Mouse (Mus musculus) megakaryocyte, embryonic 14.5 days (primary cell): ENCODE measurements around the gene Exoc7. TPM values are rescaled to one million over a fixed set of nuclear protein-coding genes. Genes with fewer than 3 reads are reported as not detected.
"Not testable (repeated sequence)": the region's sequence is repeated elsewhere in the genome, so short reads cannot be mapped to it uniquely, and the experiment has no call there.

Experiments
- H3K27me3 ChIP-seq: replicated peaks from 2 replicates; pipeline ENCODE3; 2012; ENCODE audit warnings: inconsistent platforms
- H3K36me3 ChIP-seq: replicated peaks from 2 replicates; pipeline ENCODE3; 2012; ENCODE audit warnings: low read length, inconsistent platforms, mixed read lengths
- H3K4me1 ChIP-seq: 2 replicates; pipeline ENCODE4 v1.6.1; 2012; ENCODE audit warnings: inconsistent platforms
- H3K4me3 ChIP-seq: replicated peaks from 2 replicates; pipeline ENCODE3; 2012; ENCODE audit warnings: moderate library complexity, mild to moderate bottlenecking, inconsistent platforms
- H3K9me3 ChIP-seq: 2 replicates; pipeline ENCODE4 v1.6.1; 2012; ENCODE audit warnings: inconsistent platforms
- FLI1 ChIP-seq: IDR thresholded peaks from 2 replicates; pipeline ENCODE4 v1.6.1; 2012; ENCODE audit warnings: low read length, inconsistent platforms, mixed read lengths
- GATA1 ChIP-seq: IDR thresholded peaks from 3 replicates; pipeline ENCODE4 v1.6.1; 2012; ENCODE audit warnings: mixed read lengths, low read length, inconsistent platforms, borderline replicate concordance
- polyA plus RNA-seq: library from polyadenylated mRNA; stranded (reverse); fragments of >175 nt; gene quantifications from 2 replicates; pipeline ENCODE4 v1.2.3, GENCODE M21; 2012; ENCODE audit warnings: low replicate concordance; ENCODE audit not compliant: insufficient read depth

Exoc7 gene
- polyA plus RNA-seq, 1 experiment = 6.7 TPM

DNA sequence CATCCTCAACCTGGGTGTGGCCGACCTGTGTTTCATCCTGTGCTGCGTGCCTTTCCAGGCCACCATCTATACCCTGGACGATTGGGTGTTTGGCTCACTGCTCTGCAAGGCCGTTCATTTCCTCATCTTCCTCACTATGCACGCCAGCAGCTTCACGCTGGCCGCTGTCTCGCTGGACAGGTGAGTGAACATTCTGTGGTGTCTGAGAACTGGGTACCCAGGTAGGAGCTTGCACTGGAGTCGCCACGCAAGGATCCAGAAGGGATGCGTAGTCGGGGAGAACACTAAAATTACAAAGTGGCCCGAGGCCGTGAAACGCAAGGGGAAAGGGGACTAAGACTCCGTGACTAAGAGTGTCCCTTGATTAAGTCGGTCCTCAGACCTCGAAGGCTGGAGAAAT, 25.4 kb downstream of the Exoc7 start:
- Histone ChIP-seq H3K9me3 (peaks cover 27% of the 10 kb centered on the region), H3K4me3 (peak overlapping the region; percentile 90), H3K36me3 (no peaks in the 10 kb centered on the region), H3K4me1 (peaks cover 28% of the 10 kb centered on the region), H3K27me3 (peaks cover 68% of the 10 kb centered on the region)
- TF ChIP-seq GATA1 = no peak
- TF ChIP-seq FLI1 = no peak

DNA sequence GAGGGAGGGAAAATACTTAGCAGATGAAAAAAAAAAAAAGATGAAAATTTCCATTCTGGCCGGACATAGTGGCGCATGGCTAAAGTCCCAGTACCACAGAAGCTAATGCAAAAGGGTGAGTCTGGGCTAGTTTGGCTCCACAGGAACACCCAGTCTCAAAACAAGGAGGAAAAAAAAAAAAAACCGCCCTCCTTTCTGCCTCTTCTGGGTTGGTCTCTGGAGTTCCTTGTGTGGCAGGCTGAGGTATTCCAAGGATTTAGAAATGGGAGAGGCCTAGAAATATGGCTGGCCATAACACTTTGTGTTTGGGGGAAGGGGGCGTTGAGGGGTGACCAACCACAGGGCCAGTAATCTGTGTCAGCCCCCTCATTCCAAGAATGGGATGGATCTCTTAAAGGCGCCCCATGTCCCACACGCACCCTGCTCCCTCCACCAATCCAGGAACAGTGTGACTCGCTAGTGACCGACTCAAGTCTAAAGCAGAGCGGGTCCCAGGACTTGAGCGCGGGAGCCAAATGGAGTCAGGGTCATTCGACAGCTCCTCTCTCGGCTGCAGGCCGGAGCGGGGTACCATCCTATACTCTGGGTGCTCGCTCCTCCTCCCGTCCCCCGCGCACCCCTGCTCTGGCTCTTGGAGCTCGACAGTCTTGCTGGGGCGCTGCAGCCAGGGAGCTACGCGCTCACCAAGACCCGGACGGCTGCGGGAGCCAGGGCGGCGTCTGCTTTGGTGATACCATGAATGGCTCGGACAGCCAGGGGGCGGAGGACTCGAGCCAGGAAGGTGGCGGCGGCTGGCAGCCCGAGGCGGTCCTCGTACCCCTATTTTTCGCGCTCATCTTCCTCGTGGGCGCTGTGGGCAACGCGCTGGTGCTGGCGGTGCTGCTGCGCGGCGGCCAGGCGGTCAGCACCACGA, 26.0 kb downstream of the Exoc7 start, which contains the start of gene Galr2:
Gene Galr2, plus strand, starts transcription at position 189 of the 913 bp plus-strand sequence.
- H3K9me3 ChIP-seq = peaks cover 27% of the 10 kb centered on the region
- H3K27me3 ChIP-seq = peaks cover 66% of the 10 kb centered on the region
- peak within 1 kb of the TSS; percentile 90 for H3K4me3 ChIP-seq
- H3K36me3 ChIP-seq = no peaks in the 10 kb centered on the region
- H3K4me1 ChIP-seq = peaks cover 28% of the 10 kb centered on the region
- TF ChIP-seq FLI1 (no peak), GATA1 (no peak)

DNA sequence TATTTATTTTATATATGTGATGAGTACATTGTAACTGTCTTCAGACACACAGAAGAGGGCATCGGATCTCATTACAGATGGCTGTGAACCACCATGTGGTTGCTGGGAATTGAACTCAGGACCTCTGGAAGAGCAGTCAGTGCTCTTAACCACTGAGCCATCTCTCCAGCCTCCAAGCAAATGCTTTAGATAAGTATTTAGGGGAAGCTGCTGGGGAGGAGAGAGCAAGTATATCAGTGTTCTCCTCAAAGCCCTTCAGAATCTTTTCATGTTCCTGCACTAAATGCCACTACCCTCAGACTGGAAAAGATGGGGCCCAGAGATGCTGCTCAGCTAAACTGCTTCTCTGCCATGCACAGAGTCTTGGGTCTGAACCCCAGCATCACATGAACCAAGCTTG, 29.8 kb downstream of the Exoc7 start:
- peaks cover 28% of the 10 kb centered on the region for H3K27me3 ChIP-seq
- H3K4me3 ChIP-seq, H3K9me3 ChIP-seq, H3K36me3 ChIP-seq: not testable (repeated sequence)
- peaks cover 33% of the 10 kb centered on the region for H3K4me1 ChIP-seq

DNA sequence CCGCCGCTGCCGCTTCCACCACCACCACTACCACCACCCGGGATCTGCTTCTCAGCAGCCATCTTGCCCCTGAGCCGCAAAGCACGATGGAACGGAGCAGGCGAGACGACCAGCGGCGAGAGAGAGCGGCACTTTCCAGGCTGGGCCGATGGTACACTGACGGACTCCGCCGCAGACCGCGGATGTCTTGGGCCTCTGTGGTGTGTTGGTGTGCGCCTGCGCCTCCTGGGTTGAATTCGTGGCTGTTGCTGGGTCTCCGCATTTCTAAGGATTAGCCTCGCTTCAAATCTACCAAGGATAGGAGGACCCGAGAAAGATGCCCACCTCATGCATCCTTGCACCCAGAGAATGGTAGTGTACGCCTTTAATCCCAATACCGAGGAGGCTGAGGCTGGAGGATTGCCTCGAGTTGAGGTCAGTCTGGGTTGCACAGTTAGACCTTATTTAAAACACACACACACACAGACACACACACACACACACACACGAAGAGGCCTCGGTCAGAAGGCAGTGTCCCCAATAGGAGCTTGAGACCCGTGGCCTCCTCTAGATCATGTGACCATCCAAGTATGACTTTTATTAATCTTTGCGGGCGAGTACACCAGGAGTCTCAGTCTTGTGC, 32.9 kb downstream of the Exoc7 start, which contains the start of gene Srp68:
Gene Srp68, minus strand, starts transcription at position 173 of the 622 bp plus-strand sequence.
- TF ChIP-seq FLI1 (no peak), GATA1 (no peak)
- Histone ChIP-seq H3K9me3 (no peaks in the 10 kb centered on the region), H3K27me3 (peaks cover 4% of the 10 kb centered on the region), H3K4me3 (peak within 1 kb of the TSS; percentile 98), H3K4me1 (peaks cover 45% of the 10 kb centered on the region), H3K36me3 (peaks cover 32% of the 10 kb centered on the region)

- peaks cover 2% of the 10 kb centered on the region for H3K27me3 ChIP-seq
- TF ChIP-seq FLI1 = no peak
- no peak for TF ChIP-seq GATA1
- peaks cover 45% of the 10 kb centered on the region for H3K4me1 ChIP-seq
- peaks cover 38% of the 10 kb centered on the region for H3K36me3 ChIP-seq
- no peaks in the 10 kb centered on the region for H3K9me3 ChIP-seq
- H3K4me3 ChIP-seq = peak overlapping the region; percentile 98
Measured at GRCm38 (mm10) chr11:116273469-116274044, 33.5 kb downstream of the Exoc7 start.

- Histone ChIP-seq H3K9me3 (no peaks in the 10 kb centered on the region), H3K4me1 (peaks cover 47% of the 10 kb centered on the region), H3K27me3 (peaks cover 2% of the 10 kb centered on the region), H3K36me3 (peaks cover 45% of the 10 kb centered on the region), H3K4me3 (peak overlapping the region; percentile 98)
- TF ChIP-seq FLI1 (no peak), GATA1 (no peak)
Measured at GRCm38 (mm10) chr11:116272589-116273468, 34.2 kb downstream of the Exoc7 start.

- Histone ChIP-seq H3K9me3 (no peaks in the 10 kb centered on the region), H3K36me3 (peaks cover 77% of the 10 kb centered on the region), H3K4me3 (no peak overlapping the region), H3K27me3 (no peaks in the 10 kb centered on the region), H3K4me1 (peaks cover 62% of the 10 kb centered on the region)
- TF ChIP-seq FLI1 (no peak), GATA1 (no peak)
Measured at GRCm38 (mm10) chr11:116269560-116269959, 37.5 kb downstream of the Exoc7 start.

DNA sequence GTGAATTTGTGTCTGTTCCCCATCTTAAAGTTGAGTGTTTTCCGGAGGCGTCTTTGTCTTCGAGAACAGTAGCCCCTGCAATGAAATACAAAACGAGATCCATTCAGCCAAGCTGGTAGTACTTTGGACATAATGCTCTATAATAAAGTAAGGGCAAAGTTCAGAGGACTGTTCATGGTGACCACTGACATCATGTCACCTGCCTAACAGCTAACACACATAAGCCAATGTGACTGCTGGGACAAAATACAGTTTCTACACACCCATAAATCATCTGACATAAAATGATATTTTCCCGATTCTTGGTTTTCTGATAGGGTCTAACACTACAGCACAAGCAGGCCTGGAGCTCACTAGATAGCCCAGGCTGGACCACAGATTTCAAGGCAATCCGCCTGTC, 38.7 kb downstream of the Exoc7 start:
- TF ChIP-seq GATA1 (no peak), FLI1 (no peak)
- Histone ChIP-seq H3K27me3 (no peaks in the 10 kb centered on the region), H3K4me1 (peaks cover 57% of the 10 kb centered on the region), H3K36me3 (peaks cover 90% of the 10 kb centered on the region), H3K4me3 (no peak overlapping the region), H3K9me3 (no peaks in the 10 kb centered on the region)

- H3K27me3 ChIP-seq = no peaks in the 10 kb centered on the region
- H3K9me3 ChIP-seq = no peaks in the 10 kb centered on the region
- no peak overlapping the region for H3K4me3 ChIP-seq
- TF ChIP-seq FLI1 = no peak
- peaks cover 52% of the 10 kb centered on the region for H3K4me1 ChIP-seq
- peaks cover 97% of the 10 kb centered on the region for H3K36me3 ChIP-seq
Measured at GRCm38 (mm10) chr11:116267637-116268036, 39.4 kb downstream of the Exoc7 start.
